Mouse (Mus musculus): ENCODE results near the gene Bak1. TPM values are rescaled to one million over a fixed set of nuclear protein-coding genes. Genes with fewer than 3 reads are reported as not detected.
"Not testable (repeated sequence)": the region's sequence is repeated elsewhere in the genome, so short reads cannot be mapped to it uniquely, and the experiment has no call there.

The Bak1 gene
- total RNA-seq, 2 experiments from 2014 or later: 18.0 to 20.0 TPM

- DNase-seq (ENCODE audit: low spot score): no peak
These were observed 43.2 kb downstream of the Bak1 start for GRCm38 (mm10) chr17:26985503-26986179.

GRCm38 (mm10) chr17:26983382-26983781, 45.4 kb downstream of the Bak1 start:
- DNase-seq (ENCODE audit: low spot score): no peak

GRCm38 (mm10) chr17:26981050-26981449, 47.8 kb downstream of the Bak1 start:
- DNase-seq (ENCODE audit: low spot score): no peak

GRCm38 (mm10) chr17:26979426-26979825, 49.4 kb downstream of the Bak1 start:
- DNase-seq (ENCODE audit: low spot score): no peak

GRCm38 (mm10) chr17:26977354-26977753, 51.5 kb downstream of the Bak1 start:
- DNase-seq (ENCODE audit: low spot score): not testable (repeated sequence)

- no peak for DNase-seq (ENCODE audit: low spot score)
These were observed 53.4 kb downstream of the Bak1 start for GRCm38 (mm10) chr17:26975415-26975814.

- DNase-seq (ENCODE audit: low spot score): no peak
These were observed 54.3 kb downstream of the Bak1 start for GRCm38 (mm10) chr17:26974547-26974946.

- peak; percentile 96 for DNase-seq (ENCODE audit: low spot score)
These were observed 55.9 kb downstream of the Bak1 start, which contains the start of gene Zbtb9 for GRCm38 (mm10) chr17:26972703-26973574. Gene Zbtb9 (plus strand): TSS chr17:26973167.

- DNase-seq (ENCODE audit: low spot score): no peak
These were observed 56.7 kb downstream of the Bak1 start for GRCm38 (mm10) chr17:26972107-26972506.

- DNase-seq (ENCODE audit: low spot score): no peak
These were observed 57.4 kb downstream of the Bak1 start for GRCm38 (mm10) chr17:26971247-26971905.

- DNase-seq (ENCODE audit: low spot score): no peak
These were observed 58.6 kb downstream of the Bak1 start for GRCm38 (mm10) chr17:26970221-26970620.

Other genes with a start within 250 kb of the Bak1 start
- gene Bnip1, start 247.9 kb downstream of the Bak1 start, total RNA-seq (2021): 10 to 100 TPM; 25.2 to 29.7 TPM
- gene Nkx2-5, start 184.0 kb downstream of the Bak1 start, total RNA-seq (2021): not detected
- under 1 TPM; 0.37 to 0.43 TPM for gene Kifc5b, start 111.9 kb downstream of the Bak1 start, total RNA-seq (2021)
- gene Phf1, start 96.0 kb downstream of the Bak1 start, total RNA-seq (2021): 10 to 100 TPM in 1 of 2 experiments, 1 to 10 TPM in 1; 8.2 to 11.3 TPM
- gene Cuta, start 89.4 kb downstream of the Bak1 start, total RNA-seq (2021): 100 to 1,000 TPM; 103 to 109 TPM
- 1 to 10 TPM; 2.2 to 2.8 TPM for gene Syngap1, start 87.8 kb downstream of the Bak1 start, total RNA-seq (2021)
- under 1 TPM; 0.66 TPM for gene Zbtb9, start 55.8 kb downstream of the Bak1 start, total RNA-seq (2021)
- 1 to 10 TPM; 1.4 to 2.2 TPM for gene Itpr3, start 28.3 kb upstream of the Bak1 start, total RNA-seq (2021)
- gene Uqcc2, start 104.9 kb upstream of the Bak1 start, total RNA-seq (2021): 100 to 1,000 TPM; 426 to 428 TPM
- 10 to 100 TPM; 29.8 to 66.9 TPM for gene Ip6k3, start 138.8 kb upstream of the Bak1 start, total RNA-seq (2021)
- 10 to 100 TPM; 20.6 to 21.9 TPM for gene Lemd2, start 175.5 kb upstream of the Bak1 start, total RNA-seq (2021)

Measured in gastrocnemius, adult 18-20 months (tissue).